ENCODE assay signal across 19 mouse cellular contexts in genomic region chr12:105805790-105806189, GRCm38 (mm10).
"Had no signal": no experiment of that assay in that cellular context is flagged by ENCODE, and none has a peak within 500 bp of the region (broad histone marks: within the 10 kb centered on the region; RNA-seq: fewer than 3 reads in every experiment).

No protein-coding gene starts in this region.

- H3K9me3 ChIP-seq: limb, embryonic 12.5 days; limb, embryonic 15.5 days; liver, embryonic 15.5 days; midbrain, embryonic 12.5 days; midbrain, embryonic 15.5 days; neural tube, embryonic 13.5 days had no signal

- H3K4me2 ChIP-seq: limb, embryonic 12.5 days; limb, embryonic 15.5 days; liver, embryonic 15.5 days; lung, embryonic 14.5 days; midbrain, embryonic 12.5 days; midbrain, embryonic 15.5 days; neural tube, embryonic 13.5 days had no signal

- H3K9ac ChIP-seq: limb, embryonic 12.5 days; limb, embryonic 15.5 days; liver, embryonic 15.5 days; lung, embryonic 14.5 days; midbrain, embryonic 12.5 days; midbrain, embryonic 15.5 days; neural tube, embryonic 13.5 days had no signal

- H3K4me1 ChIP-seq: limb, embryonic 12.5 days; limb, embryonic 15.5 days; midbrain, embryonic 12.5 days; midbrain, embryonic 15.5 days; neural tube, embryonic 13.5 days had no signal

- ATAC-seq: hindbrain, embryonic 16.5 days; lung, postnatal 0 days; midbrain, embryonic 15.5 days had no signal

- H3K4me3 ChIP-seq: limb, embryonic 12.5 days; limb, embryonic 15.5 days; liver, embryonic 15.5 days; midbrain, embryonic 12.5 days; midbrain, embryonic 15.5 days; myocyte; neural tube, embryonic 13.5 days had no signal

- H3K27me3 ChIP-seq: limb, embryonic 12.5 days; limb, embryonic 15.5 days; liver, embryonic 15.5 days; midbrain, embryonic 12.5 days; midbrain, embryonic 15.5 days; neural tube, embryonic 13.5 days had no signal

- H3K27ac ChIP-seq: limb, embryonic 12.5 days; limb, embryonic 15.5 days; liver, embryonic 15.5 days; macrophage; midbrain, embryonic 12.5 days; midbrain, embryonic 15.5 days; neural tube, embryonic 13.5 days had no signal

- DNase-seq: kidney, adult 11 months; kidney, adult 9 months; kidney, postnatal 14 days; kidney, postnatal 4 days; left cerebral cortex, postnatal 4 days; lung, embryonic 14.5 days; retina, postnatal 1 day; thymus, adult 18-20 months; thymus, postnatal 4 days had no signal
